Mouse (Mus musculus) liver, adult 2 months (tissue): ENCODE results near the gene Slc25a22.

Experiments used
- CTCF ChIP-seq: fragments of 200-500 bp; IDR thresholded peaks from 2 replicates; pipeline ENCODE4 v1.5.1; 2011; ENCODE audit warnings: low read depth, low read length, control low read depth
- POLR2A ChIP-seq: fragments of 200-500 bp; IDR thresholded peaks from 2 replicates; pipeline ENCODE4 v1.6.1; 2011; ENCODE audit warnings: low read length, control low read depth; ENCODE audit not compliant: insufficient read depth; ENCODE audit errors: extremely low read depth

DNA sequence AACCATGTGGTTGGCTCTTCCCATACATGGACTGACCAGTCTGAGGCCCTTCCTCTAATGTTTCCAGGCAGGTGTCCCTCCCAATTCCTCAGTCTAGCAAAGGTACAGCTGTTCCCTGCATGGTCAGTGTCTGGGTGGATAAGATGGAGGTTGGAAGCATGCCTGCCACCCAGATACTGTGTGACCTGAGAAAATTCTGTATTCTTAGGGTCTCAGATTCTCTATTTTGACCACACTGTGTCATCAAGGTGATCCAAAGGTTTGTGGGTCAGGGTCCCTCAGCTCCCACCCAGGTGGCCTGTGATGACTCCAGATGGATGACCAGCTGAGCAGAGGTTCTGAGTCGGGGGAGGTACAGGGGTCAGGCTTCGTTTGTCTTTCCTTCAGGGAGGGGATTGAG, 47.5 kb upstream of the Slc25a22 start:
- TF ChIP-seq CTCF (no peak), POLR2A (no peak)
